Mouse (Mus musculus) MEL (cell line): ENCODE results near the gene Sla2. TPM values are rescaled to one million over a fixed set of nuclear protein-coding genes. Genes with fewer than 3 reads are reported as not detected.
"Not testable (repeated sequence)": the region's sequence is repeated elsewhere in the genome, so short reads cannot be mapped to it uniquely, and the experiment has no call there.

Experiments used
- DNase-seq: peaks from one replicate; pipeline ENCODE4 v3.0.0; 2011; ENCODE audit warnings: low read depth, low spot score
- H3K27ac ChIP-seq: 2 replicates; pipeline ENCODE4 v1.5.1; 2012; ENCODE audit warnings: low read depth, mild to moderate bottlenecking, control low read depth, low read length, moderate library complexity; ENCODE audit not compliant: control insufficient read depth
- H3K27me3 ChIP-seq, 2 experiments: fragments of 150-350 bp in 1 of 2; sonication (generic) in 1 of 2; 2 replicates each; pipeline ENCODE4 v1.6.1; 2012; ENCODE audit warnings: low read length in 2 of 2, mild to moderate bottlenecking in 2 of 2, improper control_type of control experiment in 1 of 2, moderate library complexity in 1 of 2; ENCODE audit not compliant: insufficient read depth in 2 of 2, control insufficient read depth in 1 of 2
- H3K36me3 ChIP-seq, 2 experiments: 2 replicates each; pipeline ENCODE4 v1.6.1; 2012 to 2014; ENCODE audit warnings: low read length in 2 of 2, improper control_type of control experiment in 1 of 2, inconsistent platforms in 1 of 2, mild to moderate bottlenecking in 1 of 2; ENCODE audit not compliant: insufficient read depth in 2 of 2, control insufficient read depth in 1 of 2
- H3K4me1 ChIP-seq, 2 experiments: fragments of 150-350 bp in 1 of 2; sonication (generic) in 1 of 2; 2 replicates each; pipeline ENCODE4 v1.6.1; 2012; ENCODE audit warnings: low read length in 2 of 2, improper control_type of control experiment in 1 of 2, mild to moderate bottlenecking in 1 of 2; ENCODE audit not compliant: insufficient read depth in 2 of 2, control insufficient read depth in 1 of 2
- H3K4me3 ChIP-seq, 2 experiments: fragments of 150-350 bp in 1 of 2; sonication (generic) in 1 of 2; 2 replicates each; pipeline ENCODE4 v1.5.1; 2012; ENCODE audit warnings: low read depth in 2 of 2, low read length in 2 of 2, mild to moderate bottlenecking in 2 of 2, moderate library complexity in 2 of 2, control low read depth in 1 of 2, improper control_type of control experiment in 1 of 2; ENCODE audit not compliant: control insufficient read depth in 1 of 2, insufficient read depth in 1 of 2
- H3K79me2 ChIP-seq: 2 replicates; pipeline ENCODE4 v1.6.1; 2012; ENCODE audit warnings: mild to moderate bottlenecking, low read length, moderate library complexity; ENCODE audit not compliant: control insufficient read depth, poor library complexity, insufficient read depth
- H3K9ac ChIP-seq: 2 replicates; pipeline ENCODE4 v1.6.1; 2012; ENCODE audit warnings: low read depth, mild to moderate bottlenecking, control low read depth, low read length, moderate library complexity; ENCODE audit not compliant: control insufficient read depth, poor library complexity, severe bottlenecking
- H3K9me3 ChIP-seq: fragments of 150-350 bp; sonication (generic); replicated peaks from 2 replicates; pipeline ENCODE4 v1.6.1; 2012; ENCODE audit warnings: mild to moderate bottlenecking, low read length, improper control_type of control experiment, moderate library complexity; ENCODE audit not compliant: insufficient read depth
- CTCF ChIP-seq, 3 experiments: IDR thresholded peaks in 2 of 3; conservative IDR thresholded peaks in 1 of 3; 2 replicates each; pipeline ENCODE4 v1.5.1; 2011 to 2012; ENCODE audit warnings: low read length in 3 of 3, low read depth in 2 of 3, mild to moderate bottlenecking in 2 of 3, improper control_type of control experiment in 1 of 3, inconsistent platforms in 1 of 3, mixed read lengths in 1 of 3, moderate library complexity in 1 of 3; ENCODE audit not compliant: control insufficient read depth in 1 of 3, insufficient read depth in 1 of 3, poor library complexity in 1 of 3, severe bottlenecking in 1 of 3
- E2F4 ChIP-seq: IDR thresholded peaks from 2 replicates; pipeline ENCODE4 v1.6.1; 2011; ENCODE audit warnings: low read depth, low read length, improper control_type of control experiment, borderline replicate concordance
- GABPA ChIP-seq: IDR thresholded peaks from 2 replicates; pipeline ENCODE4 v1.6.1; 2012; ENCODE audit warnings: low read depth, mild to moderate bottlenecking, inconsistent platforms, low read length, improper control_type of control experiment, moderate library complexity
- HCFC1 ChIP-seq: IDR thresholded peaks from 2 replicates; pipeline ENCODE4 v1.6.1; 2012; ENCODE audit warnings: low read depth, mild to moderate bottlenecking, inconsistent platforms, low read length, improper control_type of control experiment, moderate library complexity
- MAFK ChIP-seq: IDR thresholded peaks from 2 replicates; pipeline ENCODE4 v1.6.1; 2011; ENCODE audit warnings: low read depth, mild to moderate bottlenecking, low read length, improper control_type of control experiment, borderline replicate concordance
- MAX ChIP-seq: IDR thresholded peaks from 2 replicates; pipeline ENCODE4 v1.6.1; 2011; ENCODE audit warnings: low read length, improper control_type of control experiment
- MAZ ChIP-seq: IDR thresholded peaks from 2 replicates; pipeline ENCODE4 v1.6.1; 2012; ENCODE audit warnings: low read depth, mild to moderate bottlenecking, inconsistent platforms, low read length, improper control_type of control experiment
- MYB ChIP-seq: IDR thresholded peaks from 2 replicates; pipeline ENCODE4 v1.6.1; 2011; ENCODE audit warnings: mild to moderate bottlenecking, low read depth, low read length, improper control_type of control experiment
- MYC ChIP-seq: IDR thresholded peaks from 2 replicates; pipeline ENCODE4 v1.6.1; 2011; ENCODE audit warnings: low read depth, mild to moderate bottlenecking, low read length, improper control_type of control experiment, moderate library complexity
- NELFE ChIP-seq: IDR thresholded peaks from 2 replicates; pipeline ENCODE4 v1.6.1; 2011; ENCODE audit warnings: low read depth, low read length, improper control_type of control experiment
- POLR2A ChIP-seq, 2 experiments: IDR thresholded peaks; 2 replicates each; pipeline ENCODE4 v1.6.1; 2011 to 2012; ENCODE audit warnings: low read length in 2 of 2, mild to moderate bottlenecking in 2 of 2, control low read depth in 1 of 2, improper control_type of control experiment in 1 of 2, low read depth in 1 of 2, moderate library complexity in 1 of 2; ENCODE audit not compliant: control insufficient read depth in 1 of 2, insufficient read depth in 1 of 2, poor library complexity in 1 of 2
- RAD21 ChIP-seq: IDR thresholded peaks from 2 replicates; pipeline ENCODE4 v1.6.1; 2011; ENCODE audit warnings: mild to moderate bottlenecking, low read depth, low read length, improper control_type of control experiment
- SIN3A ChIP-seq: IDR thresholded peaks from 2 replicates; pipeline ENCODE4 v1.6.1; 2012; ENCODE audit warnings: low read length, improper control_type of control experiment, inconsistent platforms
- SMC3 ChIP-seq: IDR thresholded peaks from 2 replicates; pipeline ENCODE4 v1.6.1; 2011; ENCODE audit warnings: low read depth, low read length, improper control_type of control experiment
- USF1 ChIP-seq: IDR thresholded peaks from 2 replicates; pipeline ENCODE4 v1.6.1; 2014; ENCODE audit warnings: low read depth, mild to moderate bottlenecking, inconsistent platforms, low read length, improper control_type of control experiment, moderate library complexity
- USF2 ChIP-seq, 2 experiments: IDR thresholded peaks; 2 replicates each; pipeline ENCODE4 v1.6.1; 2011 to 2012; ENCODE audit warnings: improper control_type of control experiment in 2 of 2, low read length in 2 of 2, borderline replicate concordance in 1 of 2, inconsistent platforms in 1 of 2, low read depth in 1 of 2, mild to moderate bottlenecking in 1 of 2; ENCODE audit not compliant: insufficient read depth in 1 of 2
- ZC3H11A ChIP-seq: IDR thresholded peaks from 2 replicates; pipeline ENCODE4 v1.6.1; 2012; ENCODE audit warnings: low read depth, mild to moderate bottlenecking, inconsistent platforms, low read length, improper control_type of control experiment
- ZKSCAN1 ChIP-seq: IDR thresholded peaks from 2 replicates; pipeline ENCODE4 v1.6.1; 2012; ENCODE audit warnings: low read depth, mild to moderate bottlenecking, inconsistent platforms, low read length, improper control_type of control experiment, moderate library complexity
- polyA plus RNA-seq, 2 experiments: library from polyadenylated mRNA; stranded (reverse) in 1 of 2; unstranded in 1 of 2; fragments of >175 nt in 1 of 2; fragments of >200 nt in 1 of 2; gene quantifications; 2 replicates each; pipeline versions ENCODE4 v1.2.1 to v1.2.4; 2012; ENCODE audit warnings: low replicate concordance in 2 of 2, low read depth in 1 of 2; ENCODE audit not compliant: insufficient read length in 2 of 2, insufficient read depth in 1 of 2, missing spikeins in 1 of 2
- total RNA-seq: library from RNA; depleted of rRNA; stranded (reverse); fragments of 300-350 nt; gene quantifications from 2 replicates; pipeline ENCODE4 v1.2.3, GENCODE M21; 2012

Gene Sla2
- total and polyA plus RNA-seq, 3 experiments = 0.40 to 9.0 TPM; not detected in 1

GRCm38 (mm10) chr2:156904976-156905717, 18.2 kb upstream of the Sla2 start (continued):
- TF ChIP-seq ZKSCAN1 (no peak), ZC3H11A (peak; percentile 19; the same call in 1 of the 2 replicates), POLR2A (IDR thresholded peaks at IDR 0.05; ENCODE audit: control insufficient read depth in 1 of 2, insufficient read depth in 1 of 2, low read depth in 1 of 2, low read length in 2 of 2, poor library complexity in 1 of 2) (no peak), HCFC1 (no peak), USF1 (no peak)

GRCm38 (mm10) chr2:156903367-156903766, 16.4 kb upstream of the Sla2 start:
- Histone ChIP-seq H3K9me3 (no peaks in the 10 kb centered on the region), H3K27ac (no peak overlapping the region), H3K27me3 (peaks cover 0 to 1% of the 10 kb centered on the region in 2 experiments; a peak in 2 of 4 replicates), H3K36me3 (no peaks in the 10 kb centered on the region), H3K4me3 (no peak overlapping the region), H3K9ac (no peak overlapping the region), H3K79me2 (no peaks in the 10 kb centered on the region), H3K4me1 (no peaks in the 10 kb centered on the region; a peak in 1 of 4 replicates)
- DNase-seq = no peak
- TF ChIP-seq CTCF (IDR thresholded peaks at IDR 0.05 in 2 of 3, conservative IDR thresholded peaks at IDR 0.05 in 1 of 3; ENCODE audit: control insufficient read depth in 1 of 3, insufficient read depth in 1 of 3, low read depth in 2 of 3, low read length in 3 of 3, poor library complexity in 1 of 3, severe bottlenecking in 1 of 3) (peak; percentile 21 to 42 (median 29); a peak in 4 of 6 replicates), MYB (no peak), E2F4 (no peak), USF1 (no peak), USF2 (IDR thresholded peaks at IDR 0.05; ENCODE audit: borderline replicate concordance in 1 of 2, insufficient read depth in 1 of 2, low read depth in 1 of 2, low read length in 2 of 2) (no peak), MYC (no peak), RAD21 (peak; percentile 37), GABPA (no peak), MAFK (no peak), MAX (no peak), MAZ (no peak), SMC3 (peak; percentile 33), NELFE (no peak), SIN3A (no peak), POLR2A (IDR thresholded peaks at IDR 0.05; ENCODE audit: control insufficient read depth in 1 of 2, insufficient read depth in 1 of 2, low read depth in 1 of 2, low read length in 2 of 2, poor library complexity in 1 of 2) (no peak)

GRCm38 (mm10) chr2:156902411-156902810, 15.4 kb upstream of the Sla2 start:
- not testable (repeated sequence) for H3K36me3 ChIP-seq, H3K27ac ChIP-seq, H3K9ac ChIP-seq, H3K4me1 ChIP-seq, H3K9me3 ChIP-seq, H3K79me2 ChIP-seq, H3K27me3 ChIP-seq, H3K4me3 ChIP-seq, DNase-seq
